Mouse (Mus musculus) layer of hippocampus, postnatal 36 days (tissue): ENCODE results near the gene Dbt. TPM values are rescaled to one million over a fixed set of nuclear protein-coding genes. Genes with fewer than 3 reads are reported as not detected.

Experiments
- DNase-seq, 2 experiments: peaks; one replicate each; pipeline ENCODE4 v3.0.0; 2022
- total RNA-seq, 2 experiments: library from RNA; stranded (reverse); gene quantifications; 2 replicates each; pipeline ENCODE4 v1.2.3; 2021

Gene Dbt
- 10 to 100 TPM; 17.5 to 24.7 TPM for total RNA-seq

DNA sequence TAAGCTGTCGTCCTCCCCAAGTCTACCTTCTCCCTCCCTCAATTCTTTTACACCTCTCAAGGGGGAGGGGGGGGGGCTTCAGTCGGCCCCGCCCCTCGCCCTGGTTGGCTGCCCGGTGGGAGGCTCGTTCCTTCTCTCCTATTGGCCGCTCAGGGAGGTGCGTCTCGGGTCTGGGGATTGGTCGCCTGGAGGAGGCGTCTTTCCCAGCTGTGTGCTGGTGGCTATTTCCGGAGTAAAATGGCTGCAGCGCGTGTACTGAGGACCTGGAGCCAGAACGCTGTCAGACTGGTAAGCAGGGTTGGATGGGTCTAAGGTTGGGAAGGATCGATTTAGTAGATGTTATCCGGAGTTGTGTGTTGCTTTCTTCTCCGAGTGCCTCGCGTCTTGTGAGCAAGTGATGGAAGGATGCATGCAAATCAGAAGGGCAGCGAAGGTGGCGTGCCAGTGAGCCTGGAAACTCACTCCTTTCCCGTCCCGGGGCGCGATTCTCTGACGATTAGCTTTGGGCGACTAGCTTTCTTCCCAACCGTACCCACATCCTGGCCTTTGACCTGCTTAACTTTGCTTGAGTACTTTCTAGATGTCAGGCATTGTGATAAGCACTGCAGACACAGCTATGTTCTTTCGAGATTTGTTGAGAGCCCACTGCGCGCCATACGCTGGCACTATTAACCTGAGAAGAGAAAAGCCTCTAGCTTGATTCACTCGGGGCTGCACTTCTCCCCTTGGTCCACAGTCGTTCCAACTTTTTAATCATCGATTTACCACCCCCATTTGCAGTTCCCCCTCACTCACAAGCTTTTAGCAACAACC lies at the start of gene Dbt:
Gene Dbt, plus strand, starts transcription at position 167 of the 813 bp plus-strand sequence.
- peak; percentile 78 to 85 for DNase-seq

- no peak for DNase-seq
Measured at GRCm38 (mm10) chr3:116464318-116464717, 48.6 kb upstream of the Dbt start.

GRCm38 (mm10) chr3:116465709-116466108 lies 47.2 kb upstream of the Dbt start:
- no peak for DNase-seq

DNA sequence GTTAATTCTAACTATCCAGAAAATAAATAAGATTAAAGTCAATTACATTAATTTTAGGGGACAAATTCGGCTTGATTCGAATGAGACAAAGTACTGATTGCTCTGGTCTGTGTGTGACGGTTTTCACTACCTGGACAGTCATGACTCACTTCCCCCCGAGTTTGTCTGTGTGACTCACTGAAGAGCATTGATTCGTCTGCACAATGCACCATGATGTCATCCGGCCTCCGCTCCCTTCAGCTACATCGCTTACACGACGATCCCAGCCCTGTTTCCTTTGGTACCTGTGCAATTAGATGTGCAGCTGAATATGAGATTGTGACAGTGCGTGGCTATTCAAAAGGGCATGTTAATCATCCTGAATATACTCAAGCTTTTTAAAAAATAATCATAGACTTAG lies 38.3 kb upstream of the Dbt start:
- no peak for DNase-seq

GRCm38 (mm10) chr3:116476686-116477298 lies 36.1 kb upstream of the Dbt start:
- DNase-seq, result no peak

DNA sequence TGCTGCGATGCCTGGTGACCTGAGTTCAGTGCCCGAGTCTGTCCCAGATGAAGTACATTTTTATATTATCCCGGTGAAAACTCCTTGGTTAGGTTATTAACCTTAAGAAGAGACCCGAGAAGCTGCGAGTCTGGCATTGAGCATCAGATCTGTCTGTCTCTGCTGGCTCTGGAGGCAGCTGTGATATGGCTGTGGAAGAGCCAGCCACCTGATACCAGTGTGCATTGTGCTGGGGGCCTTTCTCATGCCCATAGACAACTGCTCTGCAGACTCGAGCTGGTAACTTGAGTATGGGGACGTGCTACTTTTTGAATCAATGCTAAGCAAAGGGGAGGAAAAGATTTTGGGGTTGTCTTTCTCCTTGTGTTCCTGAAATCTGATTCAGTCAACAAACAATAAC lies 35.5 kb upstream of the Dbt start:
- no peak for DNase-seq

GRCm38 (mm10) chr3:116480119-116480518 lies 32.8 kb upstream of the Dbt start:
- no peak for DNase-seq

GRCm38 (mm10) chr3:116480937-116481336 lies 31.9 kb upstream of the Dbt start:
- no peak for DNase-seq

GRCm38 (mm10) chr3:116482724-116483123 lies 30.1 kb upstream of the Dbt start:
- DNase-seq, result no peak

DNA sequence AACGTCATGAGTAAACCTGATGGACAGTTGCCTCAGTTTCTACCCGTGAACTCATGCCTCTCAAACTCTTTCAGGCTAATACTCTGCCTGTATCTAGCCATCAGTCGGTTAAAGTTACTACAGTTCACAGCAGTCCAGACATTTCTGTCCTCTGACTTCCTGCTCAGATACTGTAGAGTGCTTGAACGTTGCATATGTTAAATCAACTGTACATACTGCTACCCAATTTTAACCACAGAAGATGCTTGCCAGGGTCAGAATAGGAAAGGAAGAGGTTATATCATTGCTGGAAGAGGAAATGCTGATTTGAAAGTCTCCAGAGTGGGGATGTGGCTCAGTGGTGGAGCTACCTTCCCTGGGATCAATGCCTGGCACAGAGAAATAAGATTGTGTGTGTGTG lies 29.6 kb upstream of the Dbt start:
- no peak for DNase-seq

DNA sequence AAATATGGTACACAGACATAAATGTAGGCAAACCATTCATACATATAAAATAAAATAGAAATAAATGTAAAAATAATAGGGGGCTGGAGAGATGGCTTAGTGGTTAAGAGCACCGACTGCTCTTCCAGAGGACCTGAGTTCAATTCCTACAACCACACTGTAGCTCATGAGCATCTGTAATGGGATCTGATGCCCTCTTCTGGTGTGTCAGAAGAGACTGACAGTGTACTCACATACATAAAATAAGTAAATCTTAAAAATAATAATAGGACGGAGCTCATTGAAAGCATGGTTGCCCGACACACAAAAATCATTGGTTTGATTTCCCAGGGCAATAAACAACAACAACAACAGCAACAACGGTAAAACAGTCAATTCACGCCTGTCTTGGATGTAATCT lies 21.9 kb upstream of the Dbt start:
- no peak for DNase-seq

DNA sequence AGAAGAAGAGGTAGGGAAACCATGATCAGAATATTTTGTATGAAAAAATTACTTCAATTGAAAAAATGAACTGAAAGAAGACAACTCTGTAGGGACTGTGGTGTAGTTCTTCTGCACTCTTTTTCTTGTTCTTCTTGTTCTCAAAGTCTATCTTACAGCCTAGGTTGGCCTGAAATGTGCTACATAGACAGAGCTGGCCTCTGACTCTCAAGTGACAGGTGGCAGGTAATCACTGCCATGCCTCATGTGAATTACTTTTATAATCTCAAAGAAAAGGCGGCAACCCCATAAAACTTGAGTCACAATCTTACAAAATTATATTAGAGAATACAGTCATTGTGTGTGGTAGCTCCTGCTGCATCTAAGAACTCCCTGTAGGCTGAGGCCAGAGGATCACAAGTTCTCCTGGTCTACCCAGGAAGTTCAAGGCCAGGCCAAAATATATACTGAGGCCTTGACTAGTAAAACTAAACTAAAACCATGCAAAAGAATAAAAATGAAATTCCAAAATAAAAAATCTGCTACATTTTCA lies 20.9 kb upstream of the Dbt start:
- no peak for DNase-seq

- DNase-seq, result no peak
Measured at GRCm38 (mm10) chr3:116493658-116494057, 19.2 kb upstream of the Dbt start.

- DNase-seq, result no peak
Measured at GRCm38 (mm10) chr3:116495671-116496070, 17.2 kb upstream of the Dbt start.

GRCm38 (mm10) chr3:116507772-116508351 lies 5.0 kb upstream of the Dbt start, which contains the start of gene Rtca:
Gene Rtca, minus strand, starts transcription at chr3:116508208.
- DNase-seq, result peak; percentile 97 to 98

GRCm38 (mm10) chr3:116512151-116512903 lies 543 bp upstream of the Dbt start:
- peak; percentile 15 to 27 for DNase-seq

DNA sequence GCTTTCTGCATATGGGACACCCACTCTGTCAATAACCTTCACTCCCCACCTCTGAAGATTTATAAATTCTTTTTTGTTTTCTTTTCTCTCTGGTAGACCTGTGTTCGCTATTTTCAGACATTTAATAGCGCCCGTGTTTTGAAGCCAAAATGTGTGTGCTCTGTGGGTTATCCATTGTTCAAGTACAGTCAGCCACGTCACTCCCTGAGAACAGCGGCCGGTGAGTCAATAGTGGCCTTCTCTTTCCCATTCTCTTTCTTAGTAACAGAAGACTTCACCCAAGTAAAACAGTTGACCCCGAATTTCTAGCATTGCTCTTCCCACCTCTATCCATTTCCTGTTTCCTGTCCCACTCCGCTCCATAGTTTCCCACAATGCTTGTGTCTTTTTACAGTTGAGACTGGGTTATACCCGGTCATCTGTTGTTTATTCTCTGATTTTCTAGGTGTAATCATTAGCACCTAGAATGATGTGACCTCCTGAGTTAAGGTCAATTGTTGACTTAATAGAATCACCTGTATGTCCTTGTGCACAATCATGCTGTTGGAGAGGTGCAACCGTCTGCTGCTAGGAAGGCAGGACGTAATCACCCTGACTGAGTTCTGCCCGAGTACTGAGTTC lies 7.4 kb downstream of the Dbt start:
- no peak for DNase-seq

DNA sequence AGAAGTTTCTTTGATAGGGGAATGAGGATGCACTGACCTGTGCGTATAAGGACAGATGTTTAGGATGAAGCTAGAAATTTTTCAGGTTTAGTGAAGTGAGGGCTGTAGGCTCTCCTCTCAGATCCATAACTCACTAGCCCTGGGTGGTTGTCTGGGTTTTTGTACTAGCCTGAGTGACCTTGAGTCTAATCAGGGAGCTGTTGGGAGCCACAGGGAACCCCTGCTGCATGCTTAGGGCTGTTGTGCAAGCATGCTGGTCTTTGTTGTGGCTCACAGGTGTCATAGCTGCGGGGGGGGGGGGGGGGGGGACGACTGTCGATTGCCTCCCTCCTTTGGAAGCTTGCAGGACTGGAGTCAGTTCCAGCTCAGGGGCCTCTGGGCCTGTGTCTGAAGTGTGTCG lies 16.9 kb downstream of the Dbt start:
- DNase-seq, result no peak

DNA sequence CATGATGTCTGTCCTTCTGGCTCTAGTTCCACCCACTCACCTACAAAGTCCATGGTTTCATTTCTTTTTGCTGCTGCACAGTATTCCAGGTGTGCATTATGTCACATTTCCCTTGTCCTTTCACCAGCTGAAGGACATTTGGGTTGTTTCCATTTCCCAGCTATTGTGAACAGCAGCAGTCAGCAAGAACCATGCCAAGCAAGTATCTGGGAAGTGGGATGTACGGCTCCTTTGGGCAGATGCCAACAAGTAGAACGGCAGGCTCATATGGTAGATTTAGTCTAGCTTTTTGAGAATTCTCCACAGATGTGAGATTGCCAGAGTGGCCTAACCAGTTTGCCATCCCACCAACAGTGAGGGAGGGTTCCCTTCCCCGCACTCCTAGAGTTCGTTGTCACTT lies 18.0 kb downstream of the Dbt start:
- DNase-seq, result peak; percentile 8 to 18

DNA sequence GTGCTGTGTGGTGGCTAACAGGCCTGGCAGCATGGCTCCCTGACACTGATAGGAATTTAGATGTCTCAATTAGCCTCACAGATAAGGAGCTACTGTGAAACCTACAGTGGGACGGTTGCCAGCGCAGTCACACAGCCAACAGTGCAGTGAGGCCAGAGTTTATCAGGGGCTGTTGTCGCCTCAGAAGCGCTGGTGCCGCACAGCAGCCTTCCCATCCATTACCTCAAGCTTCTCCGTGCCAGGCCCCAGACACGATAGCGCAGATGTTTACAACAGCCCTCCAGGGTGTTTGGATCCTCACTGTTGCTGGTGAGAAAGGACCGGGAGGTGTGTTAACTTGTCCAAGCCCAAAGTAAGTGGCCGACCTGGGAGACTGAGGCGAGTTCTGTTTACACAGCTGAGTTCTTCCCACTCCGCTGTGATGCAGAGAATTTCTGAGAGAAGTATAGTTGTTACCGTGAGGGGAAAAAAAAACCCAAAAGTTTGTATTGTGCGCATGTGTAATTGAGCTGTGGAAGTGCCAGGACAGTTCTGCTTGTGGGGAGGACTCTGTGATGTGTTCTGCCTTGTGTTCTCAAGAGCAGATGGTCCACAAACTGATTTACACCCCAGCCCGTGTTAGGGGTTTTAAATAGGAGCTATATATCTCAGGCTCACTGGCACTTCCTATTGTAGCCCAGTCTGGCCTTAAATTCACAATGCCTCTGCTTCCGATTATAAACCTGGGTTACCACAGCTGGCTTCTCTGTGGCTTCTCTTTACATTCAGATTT lies 23.7 kb downstream of the Dbt start:
- peak in 1 of 2 experiments; percentile 12 for DNase-seq

GRCm38 (mm10) chr3:116537200-116537573 lies 24.3 kb downstream of the Dbt start:
- no peak for DNase-seq
